Mouse (Mus musculus) granulocyte monocyte progenitor cell, adult 5-6 weeks (primary cell): ENCODE measurements around the gene Mex3b. TPM values are rescaled to one million over a fixed set of nuclear protein-coding genes. Genes with fewer than 3 reads are reported as not detected.

Source experiments
- ATAC-seq: replicated peaks from 2 replicates; pipeline ENCODE4 v1.8.0; 2016; ENCODE audit warnings: mild to moderate bottlenecking, moderate TSS enrichment, inconsistent platforms; ENCODE audit not compliant: poor library complexity, severe bottlenecking
- total RNA-seq, 2 experiments: library from RNA; stranded (forward) in 1 of 2; stranded (reverse) in 1 of 2; fragments of 200-712, 200-1000 nt in 1 of 2; fragments of >200 nt in 1 of 2; fragmentation: Nextera tagmentation in 1 of 2; gene quantifications; 2 replicates each; pipeline ENCODE4 v1.2.3; 2014 to 2017

Gene Mex3b
- total RNA-seq, 2 experiments from 2014 or later, result 2.0 to 4.2 TPM

DNA sequence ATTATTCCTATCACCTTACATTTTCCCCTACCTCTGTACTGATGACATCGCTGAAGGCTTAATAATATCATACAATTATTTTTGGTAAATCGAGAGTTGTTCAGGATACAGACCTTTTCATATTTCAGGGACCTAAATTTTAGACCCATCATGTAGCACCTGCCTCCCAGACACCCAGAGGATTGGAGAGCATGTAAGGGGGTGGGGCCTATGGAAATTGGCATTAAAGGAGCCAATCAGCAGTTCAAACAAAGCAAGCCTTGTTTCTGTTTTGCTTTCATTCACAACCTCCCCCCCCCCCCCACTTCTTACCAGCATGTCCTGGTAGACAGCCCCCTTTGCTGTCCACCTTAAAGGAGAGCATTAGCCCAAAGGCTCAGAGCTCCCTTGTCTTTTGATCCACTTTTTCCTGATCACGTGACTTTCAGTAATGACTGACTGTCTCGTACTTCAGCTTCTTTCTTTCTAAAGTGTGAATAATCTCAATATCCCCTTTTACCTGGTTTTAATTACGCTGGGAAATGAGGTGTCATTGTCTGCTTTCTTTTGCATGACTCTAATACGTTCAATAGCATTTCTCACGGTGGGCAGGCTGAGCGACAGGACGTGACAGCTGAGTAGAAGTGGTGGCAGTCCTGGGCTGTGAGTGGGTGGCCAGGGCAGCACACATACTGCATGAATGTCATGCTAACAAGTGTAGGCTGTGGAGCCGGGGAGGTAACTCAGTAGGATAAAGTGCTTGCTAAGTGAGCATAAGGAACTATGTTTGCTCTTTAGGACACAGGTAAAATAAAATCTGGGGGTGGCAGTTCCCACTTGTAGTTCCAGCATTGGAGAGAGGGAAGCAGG, 43.6 kb downstream of the Mex3b start:
- ATAC-seq, result no peak

DNA sequence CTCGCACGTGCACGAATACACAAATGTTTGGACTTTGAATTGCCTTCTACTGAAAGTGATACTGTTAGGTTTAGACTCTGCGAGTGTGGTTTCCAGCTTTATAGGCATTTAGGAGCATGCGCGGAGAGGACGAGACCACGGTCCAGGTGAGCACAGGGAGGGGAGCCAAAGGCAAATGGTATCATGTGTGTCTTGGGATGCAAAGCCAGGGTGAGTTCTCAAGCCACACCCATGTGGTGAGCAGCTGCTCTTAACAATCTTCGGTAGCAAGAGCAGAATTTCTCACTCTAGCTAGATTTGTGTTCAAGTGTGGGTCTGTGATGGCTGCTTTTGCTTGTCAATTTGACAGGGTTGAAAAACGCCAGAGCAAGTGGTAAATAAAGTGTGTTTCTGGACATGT, 44.4 kb downstream of the Mex3b start:
- no peak for ATAC-seq

DNA sequence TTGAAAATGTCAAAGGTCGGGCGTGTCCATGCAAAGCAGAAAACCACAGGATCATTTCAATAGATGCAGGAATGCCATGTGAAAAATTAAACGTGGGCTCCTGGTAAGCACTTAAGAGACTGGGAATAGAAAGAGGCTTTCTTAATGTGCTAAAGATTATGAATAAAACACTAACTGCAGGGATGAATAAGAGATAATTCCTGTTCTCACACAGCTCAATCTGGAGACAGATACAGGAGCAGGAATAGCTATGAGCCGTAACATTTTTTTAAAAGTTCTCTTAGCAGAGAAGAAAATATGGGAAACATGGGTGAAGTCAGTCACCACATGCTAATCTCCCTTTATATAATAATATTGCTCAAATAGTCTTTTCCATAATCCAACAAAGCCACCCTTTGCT, 47.2 kb downstream of the Mex3b start:
- no peak for ATAC-seq

Other genes with a start within 250 kb of the Mex3b start
- not detected in 2 replicates for gene Saxo2, start 218.8 kb upstream of the Mex3b start, total RNA-seq (2014; fragmentation: Nextera tagmentation)
- 0.43 TPM in 1 of 2 replicates, not detected in the other for gene Saxo2, start 218.8 kb upstream of the Mex3b start, total RNA-seq (2017)
- gene Efl1, start 218.7 kb upstream of the Mex3b start, total RNA-seq (2014; fragmentation: Nextera tagmentation), result 23.6 and 31.1 TPM in 2 replicates
- gene Efl1, start 218.7 kb upstream of the Mex3b start, total RNA-seq (2017), result 22.7 and 27.4 TPM in 2 replicates